Mouse (Mus musculus) heart, postnatal 4 days (tissue): ENCODE results near the gene Plxnb1. TPM values are rescaled to one million over a fixed set of nuclear protein-coding genes. Genes with fewer than 3 reads are reported as not detected.

ENCODE experiments used
- DNase-seq: peaks from one replicate; pipeline ENCODE4 v3.0.0; 2021
- total RNA-seq, 2 experiments: library from RNA; stranded (reverse); gene quantifications; 2 replicates each; pipeline ENCODE4 v1.2.3; 2021

Gene Plxnb1
- total RNA-seq, 2 experiments from 2014 or later = 31.0 to 31.5 TPM

DNA sequence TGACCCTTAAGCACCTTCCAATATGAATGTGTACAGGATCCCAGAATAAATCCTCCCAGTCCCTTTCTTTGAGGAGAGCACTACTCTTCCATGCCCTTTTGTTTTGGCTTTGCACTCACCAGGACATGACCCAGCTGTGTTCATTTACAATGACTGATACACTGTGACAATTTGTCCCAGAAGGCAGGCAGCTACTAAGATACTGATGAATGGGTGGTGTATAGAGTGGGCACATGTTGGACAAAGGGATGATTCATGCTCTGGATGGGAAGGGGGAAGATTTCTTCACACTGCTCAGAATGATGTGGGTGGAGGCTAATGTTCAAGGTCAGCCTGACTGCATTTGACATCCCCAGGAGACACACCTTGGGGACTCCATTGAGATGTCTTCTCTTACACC lies 72.1 kb downstream of the Plxnb1 start:
- DNase-seq = no peak

Other genes with a start within 250 kb of the Plxnb1 start
- 10 to 100 TPM in 1 of 2 experiments, 1 to 10 TPM in 1; 8.4 to 10.1 TPM for gene Slc26a6, start 242.1 kb upstream of the Plxnb1 start, total RNA-seq
- gene Tmem89, start 180.8 kb upstream of the Plxnb1 start, total RNA-seq = not detected
- gene Uqcrc1, start 158.8 kb upstream of the Plxnb1 start, total RNA-seq = 1,000 to 10,000 TPM; 1,397 to 1,461 TPM
- 1 to 10 TPM in 1 of 2 experiments, under 1 TPM in 1; 0.81 to 1.3 TPM for gene Col7a1, start 141.8 kb upstream of the Plxnb1 start, total RNA-seq
- not detected for gene Ucn2, start 109.4 kb upstream of the Plxnb1 start, total RNA-seq
- gene Pfkfb4, start 103.6 kb upstream of the Plxnb1 start, total RNA-seq = 1 to 10 TPM; 3.4 TPM
- 10 to 100 TPM; 48.2 to 50.4 TPM for gene Shisa5, start 56.8 kb upstream of the Plxnb1 start, total RNA-seq
- 1 to 10 TPM; 9.1 to 9.3 TPM for gene Trex1, start 35.7 kb upstream of the Plxnb1 start, total RNA-seq
- 10 to 100 TPM; 10.4 to 11.1 TPM for gene Atrip, start 21.3 kb upstream of the Plxnb1 start, total RNA-seq
- gene Ccdc51, start 12.9 kb upstream of the Plxnb1 start, total RNA-seq = 10 to 100 TPM; 11.5 to 12.2 TPM
- 100 to 1,000 TPM; 294 to 307 TPM for gene Tma7, start 12.8 kb upstream of the Plxnb1 start, total RNA-seq
- not detected for gene Fbxw21, start 66.7 kb downstream of the Plxnb1 start, total RNA-seq
- not detected for gene Fbxw13, start 100.6 kb downstream of the Plxnb1 start, total RNA-seq
- gene Fbxw20, start 139.4 kb downstream of the Plxnb1 start, total RNA-seq = not detected
- not detected for gene Fbxw14, start 192.3 kb downstream of the Plxnb1 start, total RNA-seq
- not detected for gene Fbxw28, start 244.3 kb downstream of the Plxnb1 start, total RNA-seq